Mouse (Mus musculus) skeletal muscle tissue, adult 2 months (tissue): ENCODE results near the gene Carmil1.

Experiments
- DNase-seq: peaks from one replicate; pipeline ENCODE4 v3.0.0-alpha.2; 2012; ENCODE audit warnings: low read depth, low spot score

The Carmil1 gene

GRCm38 (mm10) chr13:24048611-24049010, 232.0 kb downstream of the Carmil1 start:
- DNase-seq, result no peak

- DNase-seq, result no peak
Measured at GRCm38 (mm10) chr13:24045271-24045670, 235.3 kb downstream of the Carmil1 start.

DNA sequence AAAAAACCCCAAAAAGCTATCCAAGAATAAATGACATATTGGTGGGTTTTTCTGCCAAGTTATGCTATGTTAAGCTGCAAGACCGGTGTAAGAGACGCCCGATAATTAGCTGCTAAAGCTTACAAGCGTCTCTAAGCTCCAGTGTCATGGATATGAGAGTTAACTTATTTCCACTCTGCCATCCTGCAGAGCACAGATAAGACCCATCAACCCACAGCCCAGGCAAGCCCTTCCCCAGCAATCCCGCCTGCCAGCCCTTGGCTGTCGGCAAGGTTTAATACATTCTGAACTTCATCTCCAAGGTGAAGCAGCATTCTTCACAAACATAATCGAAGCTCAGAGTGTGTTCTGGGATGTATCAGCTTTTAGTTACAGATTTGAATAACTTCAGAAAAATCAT, 240.4 kb downstream of the Carmil1 start:
- DNase-seq, result no peak

GRCm38 (mm10) chr13:24037502-24037901, 243.1 kb downstream of the Carmil1 start:
- peak; percentile 7 for DNase-seq

- DNase-seq, result no peak
Measured at GRCm38 (mm10) chr13:24036150-24036549, 244.4 kb downstream of the Carmil1 start.

- DNase-seq, result no peak
Measured at GRCm38 (mm10) chr13:24027191-24028170, 253.1 kb downstream of the Carmil1 start.

DNA sequence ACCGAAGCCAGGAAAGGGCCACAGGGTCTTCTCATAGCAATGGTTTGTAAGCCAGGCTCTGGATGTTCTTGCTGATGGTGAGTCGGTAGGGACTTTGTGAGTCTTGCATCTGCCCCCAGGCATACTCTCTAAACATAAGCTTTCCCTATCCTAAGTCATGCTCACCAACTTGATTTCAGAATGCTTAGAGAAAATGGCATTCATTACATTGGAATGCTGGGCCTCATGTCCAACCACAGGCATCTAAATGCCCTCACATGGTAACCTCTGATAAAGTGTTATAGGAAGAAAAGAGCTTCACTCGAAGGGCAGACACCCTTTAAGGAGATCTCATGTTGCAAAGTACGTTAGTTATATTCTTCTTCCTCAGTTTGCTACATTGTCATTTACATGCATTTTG, 262.1 kb downstream of the Carmil1 start:
- DNase-seq, result no peak

- DNase-seq, result no peak
Measured at GRCm38 (mm10) chr13:24005528-24005927, 275.1 kb downstream of the Carmil1 start.

DNA sequence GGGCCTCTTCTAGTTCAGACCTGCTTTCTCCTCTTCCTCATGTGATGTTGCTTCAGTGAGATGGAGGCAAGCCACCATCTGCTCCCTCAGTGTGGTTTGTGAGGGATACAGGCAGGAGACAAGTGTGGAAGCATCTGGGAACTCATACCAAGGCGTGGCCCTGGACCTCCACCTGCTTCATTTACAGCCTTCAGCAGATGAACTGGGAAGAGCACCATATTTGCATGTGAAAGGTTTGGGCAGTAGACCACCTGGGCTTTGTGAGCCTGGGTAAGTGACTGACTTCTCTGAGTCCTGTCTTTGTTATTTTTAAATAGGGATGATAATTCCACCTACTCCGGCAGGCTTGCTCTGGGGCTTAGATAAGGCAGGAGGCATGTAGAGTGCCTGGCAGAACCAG, 278.8 kb downstream of the Carmil1 start:
- DNase-seq, result no peak

DNA sequence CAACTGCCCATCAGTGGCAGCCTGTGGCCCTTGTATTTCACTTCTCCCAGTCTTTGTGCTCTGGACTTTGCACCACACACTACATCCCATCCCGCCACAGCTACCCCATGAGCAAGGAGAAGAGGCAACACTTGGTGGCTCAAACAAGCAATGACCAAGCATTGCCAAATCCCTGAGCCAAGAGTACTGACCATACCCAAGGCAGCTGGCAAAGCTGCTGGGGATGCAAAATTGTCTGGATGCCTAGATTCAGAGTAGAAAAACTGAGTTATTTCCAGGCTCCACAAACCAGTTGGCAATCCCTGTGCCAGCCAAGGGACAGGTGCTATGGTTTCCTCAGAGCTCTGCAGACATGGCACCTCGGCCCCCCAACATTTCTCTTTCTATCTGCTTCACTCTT, 279.5 kb downstream of the Carmil1 start:
- DNase-seq, result no peak

- no peak for DNase-seq
Measured at GRCm38 (mm10) chr13:23998826-23999225, 281.8 kb downstream of the Carmil1 start.

DNA sequence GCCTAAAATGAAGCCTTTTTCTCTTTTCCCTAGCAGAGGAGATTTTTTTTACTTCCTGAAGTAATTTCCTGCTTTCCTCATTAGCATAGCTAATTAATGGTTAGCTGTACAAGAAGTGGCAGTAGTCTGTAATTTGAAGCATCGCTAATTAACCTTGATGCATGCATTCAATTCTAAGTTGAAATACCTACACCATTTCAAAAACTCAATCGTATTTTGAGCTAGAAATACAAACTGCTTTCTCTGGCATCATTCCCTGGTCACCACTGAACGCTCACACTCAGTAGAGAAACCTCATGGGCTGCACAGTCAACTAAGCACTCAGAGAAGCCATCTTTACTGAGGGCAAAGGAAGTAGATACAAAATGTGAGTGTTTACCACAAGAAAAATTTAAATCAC, 285.8 kb downstream of the Carmil1 start:
- DNase-seq, result no peak

DNA sequence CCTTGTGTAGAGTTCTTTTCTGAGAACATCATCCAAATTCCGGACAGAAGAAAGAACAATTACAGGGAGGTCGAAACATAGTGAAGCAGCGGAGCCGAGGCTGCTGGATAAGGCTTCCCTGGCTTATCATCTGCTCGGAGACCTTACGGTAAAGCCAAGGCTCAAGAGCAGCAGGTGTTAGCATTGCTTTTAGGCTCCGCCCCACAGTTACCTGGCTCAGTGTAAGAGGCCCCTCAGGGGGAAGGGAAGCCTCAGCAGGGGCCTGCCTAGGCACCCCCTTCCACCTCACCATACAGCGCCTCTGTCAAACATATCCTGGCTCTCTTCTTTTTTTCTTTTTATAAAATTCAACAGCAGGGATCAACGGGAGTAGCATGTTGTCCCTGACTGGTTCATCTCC, 286.6 kb downstream of the Carmil1 start:
- no peak for DNase-seq

GRCm38 (mm10) chr13:23990928-23991327, 289.7 kb downstream of the Carmil1 start, which contains the start of gene Scgn:
Scgn (minus strand) TSS chr13:23991214.
- DNase-seq, result no peak

- no peak for DNase-seq
Measured at GRCm38 (mm10) chr13:23990451-23990850, 290.1 kb downstream of the Carmil1 start.

- DNase-seq, result no peak
Measured at GRCm38 (mm10) chr13:23985130-23985529, 295.5 kb downstream of the Carmil1 start.

DNA sequence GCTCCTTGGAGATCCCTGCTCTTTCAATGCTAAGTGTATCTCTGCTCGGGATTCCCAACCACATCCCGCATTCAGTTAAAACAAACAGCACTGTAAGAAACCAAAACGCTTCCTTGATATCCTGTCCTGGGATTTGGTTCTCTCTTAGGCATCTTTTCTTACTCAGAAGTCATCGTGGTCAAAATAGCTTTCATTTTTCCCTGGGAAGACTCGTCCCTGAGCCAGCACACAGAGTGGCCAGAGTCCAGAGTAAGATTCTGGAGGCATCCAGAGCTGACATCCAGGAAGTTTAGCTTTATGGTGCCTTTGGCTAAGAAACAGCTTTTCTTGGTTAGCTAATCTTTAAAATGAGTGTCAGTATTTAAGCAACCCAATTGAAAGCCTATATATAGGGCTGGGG, 308.3 kb downstream of the Carmil1 start:
- DNase-seq, result no peak

- DNase-seq, result no peak
Measured at GRCm38 (mm10) chr13:23971870-23972269, 308.7 kb downstream of the Carmil1 start.

DNA sequence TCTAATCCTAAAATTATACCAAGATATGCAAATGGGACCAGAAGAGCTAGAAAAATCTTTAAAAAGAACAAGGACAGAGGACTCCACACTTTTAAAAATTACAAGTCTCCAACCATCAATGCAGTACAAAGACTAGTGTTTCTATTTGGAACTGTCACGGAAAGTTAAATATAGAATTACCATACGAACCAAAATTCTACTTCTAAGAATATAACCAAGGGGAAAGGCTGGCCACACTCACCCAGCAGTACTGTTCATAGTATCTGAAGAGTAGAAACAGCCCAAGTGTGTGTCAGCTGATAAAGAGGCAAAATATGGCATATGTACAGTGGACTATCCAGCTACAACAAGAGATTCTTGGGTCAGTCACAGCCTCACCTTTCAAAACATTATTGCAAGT, 315.7 kb downstream of the Carmil1 start:
- DNase-seq, result no peak
